Mouse (Mus musculus) layer of hippocampus, adult 2 months (tissue): ENCODE results near the gene Oaz3. TPM values are rescaled to one million over a fixed set of nuclear protein-coding genes. Genes with fewer than 3 reads are reported as not detected.

Experiments
- DNase-seq, 2 experiments: peaks; one replicate each; pipeline ENCODE4 v3.0.0; 2022; ENCODE audit warnings: low spot score in 2 of 2
- H3K27ac ChIP-seq: fragments of 200-600 bp; 2 replicates; pipeline ENCODE4 v1.8.1; 2022
- H3K4me3 ChIP-seq: fragments of 200-600 bp; 2 replicates; pipeline ENCODE4 v1.8.1; 2022; ENCODE audit warnings: mild to moderate bottlenecking
- CTCF ChIP-seq: fragments of 200-600 bp; conservative IDR thresholded peaks from 2 replicates; pipeline ENCODE4 v1.8.1; 2022; ENCODE audit warnings: antibody characterized with exemption, mild to moderate bottlenecking, moderate library complexity
- total RNA-seq, 2 experiments: library from RNA; stranded (reverse); gene quantifications; 2 replicates each; pipeline ENCODE4 v1.2.3; 2021

Oaz3 gene
- total RNA-seq, 2 experiments from 2014 or later: not detected

GRCm38 (mm10) chr3:94393049-94393448 is 50.7 kb downstream of the Oaz3 start:
- TF ChIP-seq CTCF: no peak
- no peak overlapping the region for H3K4me3 ChIP-seq
- no peak for DNase-seq
- H3K27ac ChIP-seq: no peak overlapping the region

GRCm38 (mm10) chr3:94392128-94392527 is 51.6 kb downstream of the Oaz3 start:
- no peak for TF ChIP-seq CTCF

GRCm38 (mm10) chr3:94391001-94391400 is 52.7 kb downstream of the Oaz3 start:
- H3K4me3 ChIP-seq: no peak overlapping the region
- no peak overlapping the region for H3K27ac ChIP-seq
- no peak for DNase-seq
- no peak for TF ChIP-seq CTCF

More at GRCm38 (mm10) chr3:94392128-94392527, 51.6 kb downstream of the Oaz3 start:
- Histone ChIP-seq H3K27ac (no peak overlapping the region), H3K4me3 (no peak overlapping the region)
- no peak for DNase-seq

- no peak overlapping the region for H3K27ac ChIP-seq
- no peak for DNase-seq
- no peak for TF ChIP-seq CTCF
- no peak overlapping the region for H3K4me3 ChIP-seq
Measured at GRCm38 (mm10) chr3:94389420-94389819, 54.3 kb downstream of the Oaz3 start.

GRCm38 (mm10) chr3:94388047-94388446 is 55.7 kb downstream of the Oaz3 start:
- Histone ChIP-seq H3K27ac (no peak overlapping the region), H3K4me3 (no peak overlapping the region)
- TF ChIP-seq CTCF: no peak
- DNase-seq: no peak

- no peak for DNase-seq
- Histone ChIP-seq H3K4me3 (no peak overlapping the region), H3K27ac (no peak overlapping the region)
- no peak for TF ChIP-seq CTCF
Measured at GRCm38 (mm10) chr3:94387391-94387790, 56.3 kb downstream of the Oaz3 start.

- no peak for TF ChIP-seq CTCF
- Histone ChIP-seq H3K4me3 (no peak overlapping the region), H3K27ac (no peak overlapping the region)
- no peak for DNase-seq
Measured at GRCm38 (mm10) chr3:94386671-94387070, 57.0 kb downstream of the Oaz3 start.

GRCm38 (mm10) chr3:94383476-94383875 is 60.2 kb downstream of the Oaz3 start:
- no peak overlapping the region for H3K27ac ChIP-seq
- no peak for DNase-seq
- TF ChIP-seq CTCF: no peak

More at GRCm38 (mm10) chr3:94383476-94383875, 60.2 kb downstream of the Oaz3 start:
- no peak overlapping the region for H3K4me3 ChIP-seq

Other genes with a start within 250 kb of the Oaz3 start
- not detected for gene Gm5286, start 247.2 kb downstream of the Oaz3 start, total RNA-seq
- not detected for gene Gm4778, start 179.9 kb downstream of the Oaz3 start, total RNA-seq
- gene Them4, start 133.8 kb downstream of the Oaz3 start, total RNA-seq: 10 to 100 TPM; 24.3 to 26.5 TPM
- not detected for gene Them5, start 101.8 kb downstream of the Oaz3 start, total RNA-seq
- gene C2cd4d, start 81.5 kb downstream of the Oaz3 start, total RNA-seq: under 1 TPM; 0.36 to 0.47 TPM
- 1 to 10 TPM in 1 of 2 experiments, under 1 TPM in 1; 0.97 to 1.0 TPM for gene Rorc, start 71.1 kb downstream of the Oaz3 start, total RNA-seq
- gene Lingo4, start 45.4 kb downstream of the Oaz3 start, total RNA-seq: under 1 TPM; 0.79 to 0.98 TPM
- gene Tdrkh, start 30.6 kb downstream of the Oaz3 start, total RNA-seq: 10 to 100 TPM; 41.3 to 47.2 TPM
- gene Mrpl9, start 597 bp downstream of the Oaz3 start, total RNA-seq: 10 to 100 TPM; 41.3 to 44.4 TPM
- gene Celf3, start 34.4 kb upstream of the Oaz3 start, total RNA-seq: 100 to 1,000 TPM; 184 to 202 TPM
- 1 to 10 TPM; 5.8 to 7.2 TPM for gene Riiad1, start 36.4 kb upstream of the Oaz3 start, total RNA-seq
- 100 to 1,000 TPM; 102 to 108 TPM for gene Snx27, start 138.8 kb upstream of the Oaz3 start, total RNA-seq
- not detected for gene Gm10972, start 199.2 kb upstream of the Oaz3 start, total RNA-seq
- gene Tuft1, start 215.0 kb upstream of the Oaz3 start, total RNA-seq: 1 to 10 TPM; 2.4 to 2.8 TPM
- 1 to 10 TPM; 2.1 to 2.2 TPM for gene Selenbp2, start 249.6 kb upstream of the Oaz3 start, total RNA-seq